Mouse (Mus musculus): Measurements from ENCODE around the gene Gm17657. TPM values are rescaled to one million over a fixed set of nuclear protein-coding genes. Genes with fewer than 3 reads are reported as not detected.

Gene Gm17657
- not detected in 2 replicates for polyA plus RNA-seq (2016; fragmentation: Nextera tagmentation; extraction: Ambion mirVana)

GRCm38 (mm10) chr17:29549543-29550428, at the start of gene Gm17657, which contains the start of gene Tbc1d22b:
Gene Gm17657 (minus strand): TSS chr17:29549638.
Gene Tbc1d22b (plus strand): TSS chr17:29549785.
- H3K9me3 ChIP-seq (replicated peaks) = no peaks in the 10 kb centered on the region
- H3K27ac ChIP-seq = peak within 1 kb of the TSS; percentile 94
- under 1% methylated on average over 44 of the region's 44 CpGs for WGBS
- peak within 1 kb of the TSS; percentile 99 for H3K4me3 ChIP-seq
- 0 out of 2 replicates have a peak, but pooled peaks cover 3% of the 10 kb centered on the region for H3K27me3 ChIP-seq (ENCODE audit: low read depth, poor library complexity, severe bottlenecking)
- peaks cover 20% of the 10 kb centered on the region for H3K4me1 ChIP-seq
- 0 out of 2 replicates have a peak, but pooled peaks cover 3% of the 10 kb centered on the region for H3K36me3 ChIP-seq
- DNase-seq (ENCODE audit: low spot score) = peak; percentile 94

- Histone ChIP-seq H3K27me3 (ENCODE audit: low read depth, poor library complexity, severe bottlenecking) (no peaks in the 10 kb centered on the region), H3K9me3 (replicated peaks) (no peaks in the 10 kb centered on the region), H3K36me3 (peaks cover 88% of the 10 kb centered on the region), H3K27ac (no peak overlapping the region), H3K4me1 (no peaks in the 10 kb centered on the region), H3K4me3 (no peak overlapping the region)
- no peak for DNase-seq (ENCODE audit: low spot score)
- 94% methylated on average over 14 of the region's 14 CpGs for WGBS
These were observed 49.6 kb upstream of the Gm17657 start for GRCm38 (mm10) chr17:29599051-29599450.

- no peaks in the 10 kb centered on the region for H3K27me3 ChIP-seq (ENCODE audit: low read depth, poor library complexity, severe bottlenecking)
- no peak for DNase-seq (ENCODE audit: low spot score)
- H3K27ac ChIP-seq = no peak overlapping the region
- WGBS = 93% methylated on average over 13 of the region's 13 CpGs
- peaks cover 83% of the 10 kb centered on the region for H3K36me3 ChIP-seq
- H3K4me3 ChIP-seq = no peak overlapping the region
- no peaks in the 10 kb centered on the region for H3K4me1 ChIP-seq
- no peaks in the 10 kb centered on the region for H3K9me3 ChIP-seq (replicated peaks)
These were observed 47.3 kb upstream of the Gm17657 start for GRCm38 (mm10) chr17:29596771-29597132.

- Histone ChIP-seq H3K4me3 (no peak overlapping the region), H3K27ac (no peak overlapping the region), H3K36me3 (peaks cover 79% of the 10 kb centered on the region), H3K4me1 (no peaks in the 10 kb centered on the region), H3K27me3 (ENCODE audit: low read depth, poor library complexity, severe bottlenecking) (no peaks in the 10 kb centered on the region), H3K9me3 (replicated peaks) (no peaks in the 10 kb centered on the region)
- DNase-seq (ENCODE audit: low spot score) = no peak
- 83% methylated on average over 15 of the region's 15 CpGs for WGBS
These were observed 46.7 kb upstream of the Gm17657 start for GRCm38 (mm10) chr17:29595891-29596770.

- Histone ChIP-seq H3K9me3 (replicated peaks) (no peaks in the 10 kb centered on the region), H3K27ac (no peak overlapping the region), H3K27me3 (ENCODE audit: low read depth, poor library complexity, severe bottlenecking) (no peaks in the 10 kb centered on the region), H3K36me3 (peaks cover 31% of the 10 kb centered on the region), H3K4me3 (no peak overlapping the region), H3K4me1 (peaks cover 12% of the 10 kb centered on the region)
- WGBS = 71% methylated on average over 11 of the region's 11 CpGs
- no peak for DNase-seq (ENCODE audit: low spot score)
These were observed 39.9 kb upstream of the Gm17657 start for GRCm38 (mm10) chr17:29589221-29589898.

- Histone ChIP-seq H3K4me1 (peaks cover 12% of the 10 kb centered on the region), H3K27ac (no peak overlapping the region), H3K27me3 (ENCODE audit: low read depth, poor library complexity, severe bottlenecking) (no peaks in the 10 kb centered on the region), H3K9me3 (replicated peaks) (no peaks in the 10 kb centered on the region), H3K36me3 (peaks cover 33% of the 10 kb centered on the region), H3K4me3 (no peak overlapping the region)
- WGBS = 89% methylated on average over 9 of the region's 9 CpGs
- no peak for DNase-seq (ENCODE audit: low spot score)
These were observed 37.5 kb upstream of the Gm17657 start for GRCm38 (mm10) chr17:29586921-29587320.

GRCm38 (mm10) chr17:29585446-29585845, 36.0 kb upstream of the Gm17657 start:
- H3K27ac ChIP-seq = no peak overlapping the region
- H3K4me1 ChIP-seq = peaks cover 12% of the 10 kb centered on the region
- H3K36me3 ChIP-seq = peaks cover 47% of the 10 kb centered on the region
- 88% methylated on average over 6 of the region's 6 CpGs for WGBS
- H3K9me3 ChIP-seq (replicated peaks) = no peaks in the 10 kb centered on the region
- no peak overlapping the region for H3K4me3 ChIP-seq
- H3K27me3 ChIP-seq (ENCODE audit: low read depth, poor library complexity, severe bottlenecking) = no peaks in the 10 kb centered on the region
- no peak for DNase-seq (ENCODE audit: low spot score)

- DNase-seq (ENCODE audit: low spot score) = no peak
- peaks cover 11% of the 10 kb centered on the region for H3K4me1 ChIP-seq
- H3K27me3 ChIP-seq (ENCODE audit: low read depth, poor library complexity, severe bottlenecking) = no peaks in the 10 kb centered on the region
- H3K27ac ChIP-seq = no peak overlapping the region
- H3K9me3 ChIP-seq (replicated peaks) = no peaks in the 10 kb centered on the region
- 91% methylated on average over 3 of the region's 3 CpGs for WGBS
- H3K36me3 ChIP-seq = peaks cover 54% of the 10 kb centered on the region
- no peak overlapping the region for H3K4me3 ChIP-seq
These were observed 35.3 kb upstream of the Gm17657 start for GRCm38 (mm10) chr17:29584737-29585136.

- no peak overlapping the region for H3K27ac ChIP-seq
- H3K36me3 ChIP-seq = peaks cover 58% of the 10 kb centered on the region
These were observed 34.9 kb upstream of the Gm17657 start for GRCm38 (mm10) chr17:29584306-29584705.

GRCm38 (mm10) chr17:29583569-29583968, 34.1 kb upstream of the Gm17657 start:
- H3K4me1 ChIP-seq = no peaks in the 10 kb centered on the region
- H3K9me3 ChIP-seq (replicated peaks) = no peaks in the 10 kb centered on the region
- no peaks in the 10 kb centered on the region for H3K27me3 ChIP-seq (ENCODE audit: low read depth, poor library complexity, severe bottlenecking)
- WGBS = 90% methylated on average over 5 of the region's 5 CpGs
- no peak for DNase-seq (ENCODE audit: low spot score)
- H3K27ac ChIP-seq = no peak overlapping the region
- H3K36me3 ChIP-seq = peaks cover 62% of the 10 kb centered on the region
- H3K4me3 ChIP-seq = no peak overlapping the region

More at GRCm38 (mm10) chr17:29584306-29584705, 34.9 kb upstream of the Gm17657 start:
- H3K4me3 ChIP-seq = no peak overlapping the region
- H3K4me1 ChIP-seq = peaks cover 7% of the 10 kb centered on the region
- WGBS = 87% methylated on average over 5 of the region's 5 CpGs
- H3K9me3 ChIP-seq (replicated peaks) = no peaks in the 10 kb centered on the region
- no peaks in the 10 kb centered on the region for H3K27me3 ChIP-seq (ENCODE audit: low read depth, poor library complexity, severe bottlenecking)
- no peak for DNase-seq (ENCODE audit: low spot score)

GRCm38 (mm10) chr17:29579579-29580126, 30.2 kb upstream of the Gm17657 start:
- H3K27me3 ChIP-seq (ENCODE audit: low read depth, poor library complexity, severe bottlenecking) = no peaks in the 10 kb centered on the region
- H3K4me1 ChIP-seq = peaks cover 7% of the 10 kb centered on the region; the same call in 1 of the 2 replicates
- WGBS = 88% methylated on average over 4 of the region's 4 CpGs
- peaks cover 87% of the 10 kb centered on the region for H3K36me3 ChIP-seq
- H3K4me3 ChIP-seq = no peak overlapping the region
- H3K27ac ChIP-seq = no peak overlapping the region
- DNase-seq (ENCODE audit: low spot score) = no peak
- H3K9me3 ChIP-seq (replicated peaks) = no peaks in the 10 kb centered on the region

GRCm38 (mm10) chr17:29569831-29570230, 20.4 kb upstream of the Gm17657 start:
- Histone ChIP-seq H3K4me1 (0 out of 2 replicates have a peak, but pooled peaks cover 8% of the 10 kb centered on the region), H3K9me3 (replicated peaks) (no peaks in the 10 kb centered on the region), H3K27ac (no peak overlapping the region), H3K36me3 (peaks cover 88% of the 10 kb centered on the region), H3K4me3 (no peak overlapping the region), H3K27me3 (ENCODE audit: low read depth, poor library complexity, severe bottlenecking) (no peaks in the 10 kb centered on the region)
- no peak for DNase-seq (ENCODE audit: low spot score)
- 86% methylated on average over 6 of the region's 6 CpGs for WGBS

All from limb, embryonic 10.5 days (tissue).